Mouse (Mus musculus): ENCODE data around the gene Emx2. TPM values are rescaled to one million over a fixed set of nuclear protein-coding genes. Genes with fewer than 3 reads are reported as not detected.

The Emx2 gene
- polyA plus RNA-seq, 1 experiment from 2014 or later: not detected

Other genes with a start within 250 kb of the Emx2 start
- 0.05 TPM in 1 of 2 replicates, not detected in the other for gene Kcnk18, start 239.2 kb upstream of the Emx2 start, polyA plus RNA-seq (2014; fragmentation: Nextera tagmentation; extraction: Ambion mirVana)
- 13.3 and 13.9 TPM in 2 replicates for gene Slc18a2, start 197.5 kb upstream of the Emx2 start, polyA plus RNA-seq (2014; fragmentation: Nextera tagmentation; extraction: Ambion mirVana)
- gene Rps12-ps3, start 136.1 kb upstream of the Emx2 start, polyA plus RNA-seq (2014; fragmentation: Nextera tagmentation; extraction: Ambion mirVana): 43.2 and 55.6 TPM in 2 replicates
- gene Pdzd8, start 112.6 kb upstream of the Emx2 start, polyA plus RNA-seq (2014; fragmentation: Nextera tagmentation; extraction: Ambion mirVana): 15.5 and 16.6 TPM in 2 replicates